Mouse (Mus musculus): Measurements from ENCODE around the gene Itga2. TPM values are rescaled to one million over a fixed set of nuclear protein-coding genes. Genes with fewer than 3 reads are reported as not detected.

Itga2 gene
- polyA plus RNA-seq, 1 experiment, result 0.01 TPM

DNA sequence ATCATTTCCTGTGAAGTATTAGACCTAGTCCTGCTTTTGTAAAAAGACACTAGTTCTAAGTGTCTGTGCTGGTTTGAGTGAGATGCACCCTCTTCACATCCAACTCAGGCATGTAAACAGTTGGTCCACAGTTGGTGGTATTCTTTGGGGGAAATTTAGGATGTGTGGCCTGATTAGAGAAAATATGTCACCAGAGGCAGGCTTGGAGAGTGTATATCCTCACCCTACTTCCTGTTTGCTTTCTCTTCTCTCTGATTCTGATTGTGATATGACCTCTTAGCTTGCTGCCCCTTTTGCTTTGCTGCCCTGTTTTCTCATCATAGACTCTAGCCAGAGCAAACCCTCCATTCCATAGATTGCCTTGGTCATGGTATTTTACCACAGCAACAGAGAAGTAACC, 37.2 kb downstream of the Itga2 start:
- no peak for TF ChIP-seq USF1 (IDR thresholded peaks at IDR 0.05; ENCODE audit: low read depth)
- TF ChIP-seq FOSL1 (IDR thresholded peaks at IDR 0.05; ENCODE audit: insufficient read depth, low read length, poor library complexity, severe bottlenecking), result no peak
- no peak for TF ChIP-seq CEBPB (IDR thresholded peaks at IDR 0.05; ENCODE audit: low read depth)
- no peak for TF ChIP-seq MYOD1 (IDR thresholded peaks at IDR 0.05; ENCODE audit: control insufficient read depth, insufficient read length, low read depth)
- TF ChIP-seq MYOG (IDR thresholded peaks at IDR 0.05; ENCODE audit: control insufficient read depth, extremely low read depth, insufficient read length), result no peak
- no peak for TF ChIP-seq MAX (IDR thresholded peaks at IDR 0.05)
- TF ChIP-seq CTCF (IDR thresholded peaks at IDR 0.05; ENCODE audit: control insufficient read depth, insufficient read depth, insufficient read length), result no peak

DNA sequence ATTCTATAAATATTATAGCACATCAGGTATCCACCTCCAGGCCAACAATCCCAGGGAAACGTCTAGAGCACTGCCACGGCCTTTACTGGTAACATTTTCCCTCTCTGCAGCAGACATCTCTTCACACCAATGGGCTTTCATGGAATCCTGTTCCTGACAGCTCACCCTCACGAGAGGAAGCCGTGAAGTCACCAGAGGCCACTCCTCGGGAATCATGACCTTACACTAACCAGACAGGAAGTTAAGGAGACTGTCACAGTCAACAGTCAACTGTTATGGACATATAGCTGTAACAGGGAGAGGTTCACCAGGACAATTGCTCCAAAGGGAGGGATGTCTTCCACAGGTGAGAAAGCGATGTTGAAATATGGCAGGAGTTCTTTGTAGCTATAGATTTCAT, 40.2 kb downstream of the Itga2 start:
- TF ChIP-seq MYOD1 (IDR thresholded peaks at IDR 0.05; ENCODE audit: control insufficient read depth, insufficient read length, low read depth) (no peak), CTCF (IDR thresholded peaks at IDR 0.05; ENCODE audit: control insufficient read depth, insufficient read depth, insufficient read length) (no peak), CEBPB (IDR thresholded peaks at IDR 0.05; ENCODE audit: low read depth) (no peak), FOSL1 (IDR thresholded peaks at IDR 0.05; ENCODE audit: insufficient read depth, low read length, poor library complexity, severe bottlenecking) (no peak), MYOG (IDR thresholded peaks at IDR 0.05; ENCODE audit: control insufficient read depth, extremely low read depth, insufficient read length) (no peak), USF1 (IDR thresholded peaks at IDR 0.05; ENCODE audit: low read depth) (no peak), MAX (IDR thresholded peaks at IDR 0.05) (no peak)
- H3ac ChIP-seq (ENCODE audit: control insufficient read depth, insufficient read length, low read depth), result no peak overlapping the region

More for the DNA sequence above, 37.2 kb downstream of the Itga2 start:
- no peaks in the 10 kb centered on the region for H3K36me3 ChIP-seq (ENCODE audit: control insufficient read depth, insufficient read depth)
- H3K79me3 ChIP-seq (ENCODE audit: low read depth), result no peaks in the 10 kb centered on the region
- no peaks in the 10 kb centered on the region for H3K79me2 ChIP-seq (ENCODE audit: control insufficient read depth, insufficient read depth)
- no peak overlapping the region for H3K4me3 ChIP-seq (ENCODE audit: insufficient read depth, poor library complexity, severe bottlenecking)
- H3ac ChIP-seq (ENCODE audit: control insufficient read depth, insufficient read length, low read depth), result no peak overlapping the region
- no peaks in the 10 kb centered on the region for H3K27me3 ChIP-seq (ENCODE audit: control insufficient read depth, insufficient read depth, insufficient read length)

DNA sequence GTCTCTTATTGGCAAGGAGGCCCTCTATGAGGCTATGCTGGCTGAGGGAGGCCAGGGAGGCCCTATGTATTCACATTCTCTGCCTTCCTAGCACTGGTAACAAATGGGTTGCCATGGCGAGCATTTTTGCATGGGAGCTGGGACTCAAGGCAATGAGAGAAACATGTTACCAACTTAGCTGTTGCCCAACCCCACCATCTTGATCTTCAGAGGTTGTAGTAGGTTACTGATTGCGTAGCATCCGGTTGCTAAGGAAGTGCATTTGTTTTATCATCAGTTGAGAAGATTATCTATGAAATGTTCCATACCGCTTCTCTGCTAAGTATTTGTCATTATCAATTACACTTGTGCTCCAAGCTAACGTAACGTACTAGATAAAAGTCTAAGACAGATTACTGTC, 44.2 kb downstream of the Itga2 start:
- Histone ChIP-seq H3K79me2 (ENCODE audit: control insufficient read depth, insufficient read depth) (no peaks in the 10 kb centered on the region), H3K79me3 (ENCODE audit: low read depth) (no peaks in the 10 kb centered on the region), H3K27me3 (ENCODE audit: control insufficient read depth, insufficient read depth, insufficient read length) (no peaks in the 10 kb centered on the region), H3K4me3 (ENCODE audit: insufficient read depth, poor library complexity, severe bottlenecking) (no peak overlapping the region), H3ac (ENCODE audit: control insufficient read depth, insufficient read length, low read depth) (no peak overlapping the region), H3K36me3 (ENCODE audit: control insufficient read depth, insufficient read depth) (no peaks in the 10 kb centered on the region)
- TF ChIP-seq CTCF (IDR thresholded peaks at IDR 0.05; ENCODE audit: control insufficient read depth, insufficient read depth, insufficient read length) (no peak), FOSL1 (IDR thresholded peaks at IDR 0.05; ENCODE audit: insufficient read depth, low read length, poor library complexity, severe bottlenecking) (no peak), MAX (IDR thresholded peaks at IDR 0.05) (no peak), CEBPB (IDR thresholded peaks at IDR 0.05; ENCODE audit: low read depth) (no peak), MYOD1 (IDR thresholded peaks at IDR 0.05; ENCODE audit: control insufficient read depth, insufficient read length, low read depth) (no peak), MYOG (IDR thresholded peaks at IDR 0.05; ENCODE audit: control insufficient read depth, extremely low read depth, insufficient read length) (no peak), USF1 (IDR thresholded peaks at IDR 0.05; ENCODE audit: low read depth) (no peak)

More for the DNA sequence above, 40.2 kb downstream of the Itga2 start:
- Histone ChIP-seq H3K27me3 (ENCODE audit: control insufficient read depth, insufficient read depth, insufficient read length) (no peaks in the 10 kb centered on the region), H3K79me2 (ENCODE audit: control insufficient read depth, insufficient read depth) (no peaks in the 10 kb centered on the region), H3K79me3 (ENCODE audit: low read depth) (no peaks in the 10 kb centered on the region), H3K4me3 (ENCODE audit: insufficient read depth, poor library complexity, severe bottlenecking) (no peak overlapping the region), H3K36me3 (ENCODE audit: control insufficient read depth, insufficient read depth) (no peaks in the 10 kb centered on the region)

DNA sequence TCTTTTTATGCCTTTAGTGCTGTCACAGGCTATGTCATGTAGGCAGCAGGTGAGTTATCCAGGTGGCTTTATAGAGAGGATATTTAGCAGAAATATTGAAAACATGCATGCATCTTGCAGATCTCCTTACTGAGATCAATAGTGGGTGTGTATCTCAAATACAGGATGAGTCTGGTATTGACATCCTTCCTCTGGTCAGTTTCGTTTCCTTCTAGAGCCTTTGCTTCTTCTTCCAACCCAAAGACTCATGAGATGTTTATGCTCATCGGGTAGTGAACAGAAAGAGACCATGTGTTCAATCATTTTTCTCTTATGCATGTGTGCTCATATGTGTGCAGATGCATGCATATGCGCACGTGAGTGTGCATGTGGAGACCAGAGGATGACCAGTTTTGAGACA, 44.6 kb downstream of the Itga2 start:
- no peaks in the 10 kb centered on the region for H3K27me3 ChIP-seq (ENCODE audit: control insufficient read depth, insufficient read depth, insufficient read length)
- H3K4me3 ChIP-seq (ENCODE audit: insufficient read depth, poor library complexity, severe bottlenecking), result no peak overlapping the region
- H3K79me3 ChIP-seq (ENCODE audit: low read depth), result no peaks in the 10 kb centered on the region
- no peak for TF ChIP-seq CTCF (IDR thresholded peaks at IDR 0.05; ENCODE audit: control insufficient read depth, insufficient read depth, insufficient read length)
- H3K36me3 ChIP-seq (ENCODE audit: control insufficient read depth, insufficient read depth), result no peaks in the 10 kb centered on the region
- H3K79me2 ChIP-seq (ENCODE audit: control insufficient read depth, insufficient read depth), result no peaks in the 10 kb centered on the region
- H3ac ChIP-seq (ENCODE audit: control insufficient read depth, insufficient read length, low read depth), result no peak overlapping the region

DNA sequence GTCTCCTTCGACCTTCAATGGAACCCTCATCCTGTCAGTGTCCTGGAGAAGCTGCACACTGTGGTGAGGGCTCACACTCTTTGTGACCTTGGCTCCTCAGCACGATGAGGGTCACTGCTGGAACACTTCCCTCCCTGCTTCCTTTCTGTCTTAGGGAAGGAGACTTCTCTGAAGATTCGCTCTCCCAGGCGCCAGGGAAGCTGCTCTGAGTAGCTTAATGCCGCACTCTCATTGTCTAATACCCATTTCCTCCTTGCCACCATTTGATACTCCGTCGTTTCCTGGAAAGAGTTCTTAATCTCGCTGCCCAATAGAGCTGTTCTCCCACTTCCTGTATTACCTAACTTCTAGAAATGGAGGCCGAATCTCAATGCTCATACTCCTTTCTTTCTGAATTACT, 46.7 kb downstream of the Itga2 start:
- H3K27me3 ChIP-seq (ENCODE audit: control insufficient read depth, insufficient read depth, insufficient read length), result no peaks in the 10 kb centered on the region
- no peaks in the 10 kb centered on the region for H3K79me2 ChIP-seq (ENCODE audit: control insufficient read depth, insufficient read depth)
- no peaks in the 10 kb centered on the region for H3K79me3 ChIP-seq (ENCODE audit: low read depth)
- H3K36me3 ChIP-seq (ENCODE audit: control insufficient read depth, insufficient read depth), result no peaks in the 10 kb centered on the region
- TF ChIP-seq CTCF (IDR thresholded peaks at IDR 0.05; ENCODE audit: control insufficient read depth, insufficient read depth, insufficient read length) (no peak), MYOD1 (IDR thresholded peaks at IDR 0.05; ENCODE audit: control insufficient read depth, insufficient read length, low read depth) (no peak), CEBPB (IDR thresholded peaks at IDR 0.05; ENCODE audit: low read depth) (no peak), USF1 (IDR thresholded peaks at IDR 0.05; ENCODE audit: low read depth) (no peak), FOSL1 (IDR thresholded peaks at IDR 0.05; ENCODE audit: insufficient read depth, low read length, poor library complexity, severe bottlenecking) (no peak), MAX (IDR thresholded peaks at IDR 0.05) (no peak), MYOG (IDR thresholded peaks at IDR 0.05; ENCODE audit: control insufficient read depth, extremely low read depth, insufficient read length) (no peak)
- no peak overlapping the region for H3ac ChIP-seq (ENCODE audit: control insufficient read depth, insufficient read length, low read depth)
- no peak overlapping the region for H3K4me3 ChIP-seq (ENCODE audit: insufficient read depth, poor library complexity, severe bottlenecking)

DNA sequence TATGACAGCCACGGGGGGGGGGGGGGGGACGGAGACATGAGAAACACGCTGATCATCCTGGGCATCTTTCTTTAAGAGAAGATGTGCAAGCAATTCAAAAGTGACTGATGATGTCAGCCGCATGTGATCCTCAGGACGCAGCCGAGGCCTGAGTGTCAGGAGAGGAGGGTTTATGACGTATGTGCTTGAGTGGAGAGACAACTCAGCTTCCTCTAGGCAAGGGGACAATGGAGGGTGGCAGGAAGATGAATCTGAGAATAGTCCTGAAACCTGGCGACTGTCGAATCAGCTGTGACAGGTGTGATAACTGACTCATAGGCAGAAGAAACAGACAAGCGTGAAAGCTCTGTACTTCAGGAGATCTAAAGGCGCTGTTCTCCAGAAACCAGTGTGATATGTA, 53.2 kb downstream of the Itga2 start:
- Histone ChIP-seq H3K4me3 (ENCODE audit: insufficient read depth, poor library complexity, severe bottlenecking) (no peak overlapping the region), H3K36me3 (ENCODE audit: control insufficient read depth, insufficient read depth) (no peaks in the 10 kb centered on the region), H3ac (ENCODE audit: control insufficient read depth, insufficient read length, low read depth) (no peak overlapping the region), H3K79me3 (ENCODE audit: low read depth) (no peaks in the 10 kb centered on the region), H3K79me2 (ENCODE audit: control insufficient read depth, insufficient read depth) (no peaks in the 10 kb centered on the region), H3K27me3 (ENCODE audit: control insufficient read depth, insufficient read depth, insufficient read length) (no peaks in the 10 kb centered on the region)
- TF ChIP-seq MAX (IDR thresholded peaks at IDR 0.05) (no peak), USF1 (IDR thresholded peaks at IDR 0.05; ENCODE audit: low read depth) (no peak), CTCF (IDR thresholded peaks at IDR 0.05; ENCODE audit: control insufficient read depth, insufficient read depth, insufficient read length) (no peak), MYOG (IDR thresholded peaks at IDR 0.05; ENCODE audit: control insufficient read depth, extremely low read depth, insufficient read length) (no peak), CEBPB (IDR thresholded peaks at IDR 0.05; ENCODE audit: low read depth) (no peak), MYOD1 (IDR thresholded peaks at IDR 0.05; ENCODE audit: control insufficient read depth, insufficient read length, low read depth) (no peak), FOSL1 (IDR thresholded peaks at IDR 0.05; ENCODE audit: insufficient read depth, low read length, poor library complexity, severe bottlenecking) (no peak)

Data from C2C12 (cell line).